In genomic region chr13:40315158-40315792, GRCm38 (mm10) we compare ENCODE assay signal across 24 mouse cellular contexts. TPM values are rescaled to one million over a fixed set of nuclear protein-coding genes. Genes with fewer than 3 reads are reported as not detected.
"Had no signal": no experiment of that assay in that cellular context is flagged by ENCODE, and none has a peak within 500 bp of the region (broad histone marks: within the 10 kb centered on the region; RNA-seq: fewer than 3 reads in every experiment).

No protein-coding gene starts in this region.

- H3K4me2 ChIP-seq: limb, embryonic 13.5 days; lung, embryonic 14.5 days; midbrain, embryonic 12.5 days; midbrain, embryonic 15.5 days; neural tube, embryonic 12.5 days; stomach, embryonic 15.5 days had no signal

- H3K9me3 ChIP-seq: limb, embryonic 10.5 days; limb, embryonic 13.5 days; midbrain, embryonic 12.5 days; midbrain, embryonic 15.5 days; neural tube, embryonic 12.5 days; stomach, embryonic 15.5 days had no signal

- DNase-seq: kidney, adult 18-20 months; kidney, postnatal 25 days; layer of hippocampus, adult 9-11 months; liver; liver, postnatal 0 days; lung, embryonic 14.5 days; retina, postnatal 1 day; right cerebral cortex, postnatal 25 days; spleen, adult 18-20 months; thymus, adult 18-20 months; thymus, postnatal 36 days had no signal

- H3K36me3 ChIP-seq: limb, embryonic 10.5 days; limb, embryonic 13.5 days; midbrain, embryonic 12.5 days; midbrain, embryonic 15.5 days; neural tube, embryonic 12.5 days; stomach, embryonic 15.5 days had no signal

- H3K4me1 ChIP-seq: limb, embryonic 13.5 days; midbrain, embryonic 12.5 days; midbrain, embryonic 15.5 days; neural tube, embryonic 12.5 days; stomach, embryonic 15.5 days had no signal

- ATAC-seq: liver, postnatal 0 days; lung, postnatal 0 days; midbrain, embryonic 15.5 days had no signal

- H3K4me3 ChIP-seq: layer of hippocampus, adult 2 months; limb, embryonic 10.5 days; limb, embryonic 13.5 days; midbrain, embryonic 12.5 days; midbrain, embryonic 15.5 days; neural tube, embryonic 12.5 days; stomach, embryonic 15.5 days had no signal

- H3K9ac ChIP-seq: limb, embryonic 13.5 days; liver, embryonic 14.5 days; liver, postnatal 0 days; lung, embryonic 14.5 days; midbrain, embryonic 12.5 days; midbrain, embryonic 15.5 days; neural tube, embryonic 12.5 days; stomach, embryonic 15.5 days had no signal

- H3K27me3 ChIP-seq: limb, embryonic 13.5 days; midbrain, embryonic 12.5 days; midbrain, embryonic 15.5 days; neural tube, embryonic 12.5 days; stomach, embryonic 15.5 days had no signal

- H3K27ac ChIP-seq: kidney, postnatal 0 days; layer of hippocampus, adult 2 months; limb, embryonic 10.5 days; limb, embryonic 13.5 days; liver, embryonic 14.5 days; macrophage; midbrain, embryonic 12.5 days; midbrain, embryonic 15.5 days; neural tube, embryonic 12.5 days; stomach, embryonic 15.5 days had no signal

RNA-seq across cellular contexts. Expression of gene Ofcc1, which starts 46.0 kb away (rescaled TPM):
- polyA plus RNA-seq: kidney, embryonic 14.5 days; kidney, postnatal 0 days; large intestine, adult 2 months; limb, embryonic 13.5 days; liver, embryonic 14.5 days; liver, postnatal 0 days; lung, embryonic 14.5 days; lung, postnatal 0 days; macrophage; midbrain, embryonic 12.5 days; neural tube, embryonic 12.5 days; stomach, embryonic 15.5 days had no signal
